Mouse (Mus musculus): ENCODE results near the gene Emp2. TPM values are rescaled to one million over a fixed set of nuclear protein-coding genes. Genes with fewer than 3 reads are reported as not detected.

Gene Emp2
- polyA plus RNA-seq, 1 experiment, result 22.3 TPM

- TF ChIP-seq CTCF (IDR thresholded peaks at IDR 0.05; ENCODE audit: low read depth, low read length) (no peak), POLR2A (IDR thresholded peaks at IDR 0.05; ENCODE audit: insufficient read depth, low read length) (no peak), EP300 (IDR thresholded peaks at IDR 0.05; ENCODE audit: insufficient read depth, low read depth, low read length) (no peak)
- Histone ChIP-seq H3K27me3 (ENCODE audit: control insufficient read depth, insufficient read depth, low read length, poor library complexity, severe bottlenecking) (no peaks in the 10 kb centered on the region), H3K36me3 (ENCODE audit: control insufficient read depth, insufficient read depth, low read length, poor library complexity, severe bottlenecking) (no peaks in the 10 kb centered on the region), H3K9ac (ENCODE audit: low read depth, poor library complexity, severe bottlenecking) (no peak overlapping the region), H3K9me3 (replicated peaks; ENCODE audit: control insufficient read depth, insufficient read depth, low read length, poor library complexity, severe bottlenecking) (no peaks in the 10 kb centered on the region), H3K4me1 (ENCODE audit: control insufficient read depth, insufficient read depth, low read length) (no peaks in the 10 kb centered on the region), H3K4me3 (ENCODE audit: low read depth, low read length) (no peak overlapping the region), H3K27ac (ENCODE audit: insufficient read depth, low read length) (no peak overlapping the region)
Measured at GRCm38 (mm10) chr16:10301337-10301736, 12.4 kb downstream of the Emp2 start.

DNA sequence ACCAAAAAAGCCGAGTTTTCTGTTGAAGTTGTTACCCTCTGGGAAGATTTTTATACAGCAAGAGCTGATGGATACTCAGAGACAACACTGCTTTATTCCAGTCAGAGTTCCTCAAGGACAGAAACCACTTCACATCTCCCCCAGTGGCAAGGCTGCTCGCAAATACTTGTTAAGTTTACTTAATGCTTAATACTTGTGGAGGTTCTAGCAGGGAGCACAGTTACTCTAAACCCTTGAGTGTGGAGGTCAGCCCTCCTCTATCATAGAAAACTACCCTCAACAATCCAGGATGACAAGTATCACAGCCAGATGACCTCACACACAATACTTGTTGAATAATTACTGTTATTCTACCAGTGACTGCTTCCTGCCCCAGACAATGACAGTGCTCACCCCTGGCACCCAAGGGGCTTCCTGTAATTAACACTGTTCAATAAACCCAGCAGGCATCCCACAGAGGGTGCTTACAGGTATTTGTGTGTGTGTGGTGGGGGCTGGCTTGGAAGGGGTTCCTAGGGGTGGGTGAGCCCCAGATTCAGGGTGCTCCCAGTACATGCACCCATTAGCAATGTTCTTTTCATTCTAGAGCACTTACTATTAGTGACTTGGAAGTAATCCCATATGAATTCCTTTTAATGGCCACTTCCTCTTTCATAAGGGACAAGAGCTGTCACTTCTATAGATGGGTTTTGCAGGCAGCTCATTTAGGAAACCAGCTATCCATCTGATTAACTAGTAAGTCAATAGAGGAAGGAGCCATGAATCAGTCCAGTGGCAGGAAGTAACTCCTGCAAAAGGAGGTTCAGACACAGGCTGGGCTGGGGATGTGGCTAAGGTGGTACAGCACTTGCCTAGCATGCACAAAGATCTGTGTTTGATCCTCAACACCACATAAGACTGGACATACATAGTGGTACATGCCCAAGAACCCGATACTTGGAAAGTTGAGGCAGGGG, 13.3 kb downstream of the Emp2 start:
- Histone ChIP-seq H3K4me3 (ENCODE audit: low read depth, low read length) (no peak overlapping the region), H3K4me1 (ENCODE audit: control insufficient read depth, insufficient read depth, low read length) (no peaks in the 10 kb centered on the region), H3K27ac (ENCODE audit: insufficient read depth, low read length) (no peak overlapping the region), H3K27me3 (ENCODE audit: control insufficient read depth, insufficient read depth, low read length, poor library complexity, severe bottlenecking) (no peaks in the 10 kb centered on the region), H3K9me3 (replicated peaks; ENCODE audit: control insufficient read depth, insufficient read depth, low read length, poor library complexity, severe bottlenecking) (no peaks in the 10 kb centered on the region), H3K36me3 (ENCODE audit: control insufficient read depth, insufficient read depth, low read length, poor library complexity, severe bottlenecking) (no peaks in the 10 kb centered on the region), H3K9ac (ENCODE audit: low read depth, poor library complexity, severe bottlenecking) (no peak overlapping the region)
- TF ChIP-seq POLR2A (IDR thresholded peaks at IDR 0.05; ENCODE audit: insufficient read depth, low read length), result no peak
- TF ChIP-seq CTCF (IDR thresholded peaks at IDR 0.05; ENCODE audit: low read depth, low read length), result no peak
- TF ChIP-seq EP300 (IDR thresholded peaks at IDR 0.05; ENCODE audit: insufficient read depth, low read depth, low read length), result no peak

DNA sequence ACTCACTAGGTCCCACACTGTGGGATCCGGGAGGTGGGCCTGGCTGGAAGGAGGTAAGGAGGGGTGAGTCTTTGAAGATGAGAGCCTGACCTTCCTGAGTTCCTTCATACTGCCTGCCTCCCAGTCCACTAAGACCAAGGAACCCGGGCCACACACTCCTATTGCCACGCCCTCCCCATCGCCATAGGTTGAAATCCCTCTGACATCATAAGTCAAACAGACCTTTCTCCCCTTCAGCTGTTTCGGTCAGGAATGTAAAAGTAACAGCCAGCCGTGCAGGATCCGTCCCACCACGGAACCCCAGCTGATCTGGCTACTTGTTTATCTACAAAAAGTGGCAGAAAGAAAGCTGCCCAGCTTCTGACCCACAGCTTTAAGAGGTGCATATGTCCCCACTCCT, 14.1 kb downstream of the Emp2 start:
- no peaks in the 10 kb centered on the region for H3K27me3 ChIP-seq (ENCODE audit: control insufficient read depth, insufficient read depth, low read length, poor library complexity, severe bottlenecking)
- no peaks in the 10 kb centered on the region for H3K4me1 ChIP-seq (ENCODE audit: control insufficient read depth, insufficient read depth, low read length)
- no peak overlapping the region for H3K27ac ChIP-seq (ENCODE audit: insufficient read depth, low read length)
- TF ChIP-seq CTCF (IDR thresholded peaks at IDR 0.05; ENCODE audit: low read depth, low read length) (no peak), EP300 (IDR thresholded peaks at IDR 0.05; ENCODE audit: insufficient read depth, low read depth, low read length) (no peak), POLR2A (IDR thresholded peaks at IDR 0.05; ENCODE audit: insufficient read depth, low read length) (no peak)
- H3K4me3 ChIP-seq (ENCODE audit: low read depth, low read length), result no peak overlapping the region
- H3K9ac ChIP-seq (ENCODE audit: low read depth, poor library complexity, severe bottlenecking), result no peak overlapping the region
- no peaks in the 10 kb centered on the region for H3K9me3 ChIP-seq (replicated peaks; ENCODE audit: control insufficient read depth, insufficient read depth, low read length, poor library complexity, severe bottlenecking)
- no peaks in the 10 kb centered on the region for H3K36me3 ChIP-seq (ENCODE audit: control insufficient read depth, insufficient read depth, low read length, poor library complexity, severe bottlenecking)

DNA sequence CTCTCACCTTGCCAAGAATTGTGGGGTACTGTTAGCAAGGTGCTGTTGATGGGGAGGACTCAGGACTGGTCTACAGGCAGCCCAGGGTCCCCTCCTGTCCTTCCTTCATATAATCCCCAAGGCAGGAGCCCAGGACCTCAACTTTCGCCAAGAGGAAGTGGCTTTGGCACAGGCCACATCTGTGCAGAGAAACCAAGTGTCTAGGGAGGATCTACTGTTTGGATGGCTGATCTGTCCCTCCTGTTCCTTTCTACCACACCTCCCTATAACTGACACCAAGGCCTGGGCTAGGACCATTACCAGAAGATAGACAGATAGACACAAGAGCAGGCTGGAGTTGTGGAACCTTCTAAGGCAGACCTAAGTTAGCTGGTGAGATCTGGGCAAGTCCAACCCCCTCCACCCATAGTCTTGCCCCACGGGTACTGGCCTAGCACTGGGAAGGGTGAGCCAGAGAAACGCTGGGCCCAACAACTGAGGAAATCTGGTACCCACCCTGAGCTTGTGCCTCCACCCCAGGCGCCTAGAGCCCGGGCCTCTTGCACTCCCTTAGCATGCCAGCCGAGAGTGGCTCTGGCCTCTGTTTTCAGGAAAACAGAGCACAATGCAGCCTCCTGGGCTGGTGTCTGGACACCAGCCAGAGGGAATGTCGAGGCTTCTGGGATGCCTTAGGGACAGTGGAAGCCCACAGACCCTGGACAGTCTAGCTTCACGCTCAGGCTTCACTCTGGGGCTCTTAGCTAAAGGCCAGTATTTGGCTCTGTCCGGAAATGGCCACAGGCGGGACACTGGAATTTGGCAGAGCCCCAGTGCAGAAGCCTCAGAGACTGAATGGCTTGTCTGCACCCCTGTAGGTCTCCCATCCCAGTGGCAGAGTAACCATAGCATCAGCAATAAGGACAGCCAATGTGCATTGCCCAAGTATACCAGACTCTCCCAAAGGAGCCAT, 15.8 kb downstream of the Emp2 start:
- no peaks in the 10 kb centered on the region for H3K4me1 ChIP-seq (ENCODE audit: control insufficient read depth, insufficient read depth, low read length)
- no peak overlapping the region for H3K27ac ChIP-seq (ENCODE audit: insufficient read depth, low read length)
- TF ChIP-seq EP300 (IDR thresholded peaks at IDR 0.05; ENCODE audit: insufficient read depth, low read depth, low read length) (no peak), CTCF (IDR thresholded peaks at IDR 0.05; ENCODE audit: low read depth, low read length) (no peak), POLR2A (IDR thresholded peaks at IDR 0.05; ENCODE audit: insufficient read depth, low read length) (no peak)
- H3K4me3 ChIP-seq (ENCODE audit: low read depth, low read length), result no peak overlapping the region
- no peaks in the 10 kb centered on the region for H3K36me3 ChIP-seq (ENCODE audit: control insufficient read depth, insufficient read depth, low read length, poor library complexity, severe bottlenecking)
- H3K9me3 ChIP-seq (replicated peaks; ENCODE audit: control insufficient read depth, insufficient read depth, low read length, poor library complexity, severe bottlenecking), result no peaks in the 10 kb centered on the region
- no peaks in the 10 kb centered on the region for H3K27me3 ChIP-seq (ENCODE audit: control insufficient read depth, insufficient read depth, low read length, poor library complexity, severe bottlenecking)
- no peak overlapping the region for H3K9ac ChIP-seq (ENCODE audit: low read depth, poor library complexity, severe bottlenecking)

- Histone ChIP-seq H3K9me3 (replicated peaks; ENCODE audit: control insufficient read depth, insufficient read depth, low read length, poor library complexity, severe bottlenecking) (no peaks in the 10 kb centered on the region), H3K36me3 (ENCODE audit: control insufficient read depth, insufficient read depth, low read length, poor library complexity, severe bottlenecking) (no peaks in the 10 kb centered on the region), H3K9ac (ENCODE audit: low read depth, poor library complexity, severe bottlenecking) (no peak overlapping the region), H3K4me3 (ENCODE audit: low read depth, low read length) (no peak overlapping the region), H3K27me3 (ENCODE audit: control insufficient read depth, insufficient read depth, low read length, poor library complexity, severe bottlenecking) (no peaks in the 10 kb centered on the region), H3K27ac (ENCODE audit: insufficient read depth, low read length) (no peak overlapping the region), H3K4me1 (ENCODE audit: control insufficient read depth, insufficient read depth, low read length) (no peaks in the 10 kb centered on the region)
- TF ChIP-seq EP300 (IDR thresholded peaks at IDR 0.05; ENCODE audit: insufficient read depth, low read depth, low read length), result no peak
Measured at GRCm38 (mm10) chr16:10288115-10288514, 25.7 kb downstream of the Emp2 start.
